Mouse (Mus musculus): Measurements from ENCODE around the gene Akap8l.

DNA sequence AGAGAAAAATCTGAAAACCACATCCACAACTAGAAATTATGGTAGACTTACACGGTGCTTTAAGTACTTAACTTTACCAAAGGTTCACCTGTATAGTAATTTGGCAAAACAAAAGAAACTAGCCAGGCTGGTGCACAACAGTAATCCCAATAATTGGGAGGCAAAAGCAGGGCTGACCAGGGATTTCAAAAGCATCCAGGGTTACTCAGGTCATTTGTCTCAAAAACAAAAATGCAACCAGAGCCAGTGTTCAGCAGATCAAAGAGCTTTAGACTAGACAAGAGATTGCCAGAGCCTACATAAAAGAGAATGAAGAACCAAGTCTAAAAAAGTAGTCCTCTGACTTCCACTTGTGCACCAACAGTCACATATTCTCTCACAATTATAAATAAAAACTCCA lies 73.2 kb downstream of the Akap8l start:
- TF ChIP-seq CTCF (IDR thresholded peaks at IDR 0.05; ENCODE audit: control insufficient read depth, insufficient read depth, low read length) = no peak
- no peak for TF ChIP-seq POLR2A (IDR thresholded peaks at IDR 0.05; ENCODE audit: borderline replicate concordance, control insufficient read depth, low read depth, low read length)

Data from bone marrow, adult 2 months (tissue).